In the genomic region with DNA sequence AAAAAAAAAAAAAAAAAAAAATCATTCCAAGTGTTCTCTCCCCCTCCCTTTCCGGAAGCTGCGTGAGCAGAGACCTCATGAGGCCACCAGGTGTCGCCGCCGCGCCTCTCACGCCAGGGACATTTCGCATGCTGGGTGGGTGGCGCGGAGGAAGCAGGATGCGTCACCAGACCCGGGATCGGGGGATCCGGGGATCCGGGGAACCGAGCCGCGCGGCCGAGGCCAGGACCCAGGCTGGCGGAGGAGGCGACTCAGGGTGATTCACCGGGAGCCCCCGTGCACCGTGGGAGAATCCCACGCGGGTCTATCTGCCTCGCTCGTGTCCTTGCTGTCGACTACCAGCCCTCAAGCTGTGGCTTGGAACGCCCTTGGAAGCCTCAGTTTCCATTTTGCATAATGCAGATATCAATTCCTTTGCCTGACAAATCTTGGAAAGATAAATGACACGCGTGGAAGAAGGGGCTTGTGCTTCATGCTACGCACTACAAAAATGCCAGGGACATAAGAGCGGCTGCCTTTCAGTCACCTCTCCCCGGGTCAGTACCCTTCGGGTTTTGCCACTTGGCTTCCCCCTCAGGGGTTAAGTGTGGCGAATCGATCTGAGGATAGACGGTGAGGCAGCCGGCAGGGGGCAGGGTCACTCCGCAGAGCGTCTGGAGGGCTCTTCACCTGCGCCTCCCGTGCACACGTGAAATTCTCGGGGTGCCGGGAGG, we compare ENCODE assay signal across 8 mouse cellular contexts. TPM values are rescaled to one million over a fixed set of nuclear protein-coding genes. Genes with fewer than 3 reads are reported as not detected.
DNase-seq lines count a peak whose midpoint lies in the region; ATAC-seq and TF ChIP-seq lines count a peak whose summit lies in the region.

No protein-coding gene starts in this region.

- TF ChIP-seq CTCF in cortical plate, adult 2 months (IDR thresholded peaks at IDR 0.05; ENCODE audit: extremely low read depth, insufficient read depth, low read length): peak; percentile 74

- H3K4me1 ChIP-seq in cortical plate, adult 2 months (ENCODE audit: control insufficient read depth, insufficient read depth, low read length): peaks cover 3% of the 10 kb centered on the region; the same call in 1 of the 2 replicates

- peak overlapping the region; percentile 98 for H3K4me3 ChIP-seq in cortical plate, adult 2 months (ENCODE audit: insufficient read depth, low read length)

- H3K27ac ChIP-seq in cortical plate, adult 2 months (ENCODE audit: insufficient read depth, low read length): peak overlapping the region; percentile 92

- peak; percentile 30 for ATAC-seq in inflammation-experienced regulatory T-cells, adult 6 months
- peak; percentile 67 for ATAC-seq in megakaryocyte progenitor cell, adult 5-6 weeks (replicated peaks; ENCODE audit: poor library complexity)

- DNase-seq in adipocyte (ENCODE audit: low spot score): peak; percentile 85
- peak; percentile 91 for DNase-seq in gastrocnemius, postnatal 10 days
- peak; percentile 93 to 95 for DNase-seq in left cerebral cortex, postnatal 10 days (ENCODE audit: extremely low spot score in 1 of 2, low spot score in 2 of 2)
- peak; percentile 95 to 96 for DNase-seq in right cerebral cortex, postnatal 10 days (ENCODE audit: low spot score in 2 of 2)
- DNase-seq in urinary bladder, postnatal 14 days (ENCODE audit: low spot score): peak; percentile 93

- peak; percentile 52; the same call in 1 of the 2 replicates for TF ChIP-seq POLR2A in cortical plate, adult 2 months (IDR thresholded peaks at IDR 0.05; ENCODE audit: extremely low read depth, insufficient read depth, low read length)

- intact Hi-C loops in left cerebral cortex, postnatal 10 days (cut with DNase I): loop anchor here (2.0 to 5.0 kb wide), 2 partner anchors 59 to 68 kb away; no protein-coding TSS in a partner anchor

RNA-seq across cellular contexts. Expression of a gene that starts 1.1 kb away (rescaled TPM):
- polyA plus RNA-seq in cortical plate, adult 2 months (2012; rRNA removed): 23.9 and 25.6 TPM in 2 replicates
- 10 to 100 TPM in 1 of 2 experiments, 1 to 10 TPM in 1; 9.0 to 15.9 TPM for total RNA-seq in gastrocnemius, postnatal 10 days (2021)
- 10 to 100 TPM; 26.4 to 51.5 (median 39.3) TPM for polyA plus RNA-seq in inflammation-experienced regulatory T-cells, adult 6 months (2017; shearing (Covaris generic))
- 10 to 100 TPM in 1 of 2 experiments, 1 to 10 TPM in 1; 8.2 to 10.4 TPM for total RNA-seq in left cerebral cortex, postnatal 10 days (2021)
- total RNA-seq in megakaryocyte progenitor cell, adult 5-6 weeks (2015): 18.7 and 20.7 TPM in 2 replicates
- 17.6 and 17.9 TPM in 2 replicates for total RNA-seq in megakaryocyte progenitor cell, adult 5-6 weeks (2017)

RNA-seq across cellular contexts. Expression of a gene that starts 10.7 kb away (rescaled TPM):
- 23.6 and 24.5 TPM in 2 replicates for polyA plus RNA-seq in cortical plate, adult 2 months (2012; rRNA removed)
- 10 to 100 TPM; 24.0 to 28.1 TPM for total RNA-seq in gastrocnemius, postnatal 10 days (2021)
- 1 to 10 TPM; 2.4 to 4.5 (median 3.5) TPM for polyA plus RNA-seq in inflammation-experienced regulatory T-cells, adult 6 months (2017; shearing (Covaris generic))
- 10 to 100 TPM; 20.4 to 21.3 TPM for total RNA-seq in left cerebral cortex, postnatal 10 days (2021)
- 11.7 and 13.9 TPM in 2 replicates for total RNA-seq in megakaryocyte progenitor cell, adult 5-6 weeks (2015)
- total RNA-seq in megakaryocyte progenitor cell, adult 5-6 weeks (2017): 49.3 and 56.9 TPM in 2 replicates

RNA-seq across cellular contexts. Expression of a gene that starts 28.0 kb away (rescaled TPM):
- polyA plus RNA-seq in cortical plate, adult 2 months (2012; rRNA removed): 207 and 219 TPM in 2 replicates
- 100 to 1,000 TPM; 113 to 127 TPM for total RNA-seq in gastrocnemius, postnatal 10 days (2021)
- polyA plus RNA-seq in inflammation-experienced regulatory T-cells, adult 6 months (2017; shearing (Covaris generic)): 100 to 1,000 TPM; 207 to 260 (median 248) TPM
- total RNA-seq in left cerebral cortex, postnatal 10 days (2021): 100 to 1,000 TPM; 158 to 161 TPM
- 132 and 150 TPM in 2 replicates for total RNA-seq in megakaryocyte progenitor cell, adult 5-6 weeks (2015)
- 55.3 and 100 TPM in 2 replicates for total RNA-seq in megakaryocyte progenitor cell, adult 5-6 weeks (2017)

RNA-seq across cellular contexts. Expression of a gene that starts 57.1 kb away (rescaled TPM):
- 0.21 and 0.40 TPM in 2 replicates for polyA plus RNA-seq in cortical plate, adult 2 months (2012; rRNA removed)
- total RNA-seq in gastrocnemius, postnatal 10 days (2021): under 1 TPM in 1 of 2 experiments, not detected in 1; 0.07 TPM
- polyA plus RNA-seq in inflammation-experienced regulatory T-cells, adult 6 months (2017; shearing (Covaris generic)): not detected
- under 1 TPM in 1 of 2 experiments, not detected in 1; 0.13 TPM for total RNA-seq in left cerebral cortex, postnatal 10 days (2021)
- not detected in 2 replicates for total RNA-seq in megakaryocyte progenitor cell, adult 5-6 weeks (2015)
- not detected in 2 replicates for total RNA-seq in megakaryocyte progenitor cell, adult 5-6 weeks (2017)

Comparison
In these comparisons a context has a peak if more than half of its experiments do, and no peak if none do; other contexts are left out.
1. Peak in every context shown above with its lines: DNase-seq, ATAC-seq, H3K4me3 ChIP-seq and H3K27ac ChIP-seq.